Mouse (Mus musculus) ES-E14 (cell line): Measurements from ENCODE around the gene Trappc3. TPM values are rescaled to one million over a fixed set of nuclear protein-coding genes. Genes with fewer than 3 reads are reported as not detected.

Source experiments
- DNase-seq: peaks from one replicate; pipeline ENCODE4 v3.0.0-alpha.2; 2013; ENCODE audit warnings: low read depth, low spot score
- H3K27ac ChIP-seq: 2 replicates; pipeline ENCODE4 v1.5.1; 2012; ENCODE audit warnings: low read depth, mild to moderate bottlenecking, low read length, moderate library complexity, mixed read lengths; ENCODE audit not compliant: poor library complexity, insufficient read depth, severe bottlenecking
- H3K36me3 ChIP-seq: 2 replicates; pipeline ENCODE4 v1.6.1; 2012; ENCODE audit warnings: mild to moderate bottlenecking, low read length, moderate library complexity, mixed read lengths; ENCODE audit not compliant: control insufficient read depth, poor library complexity, insufficient read depth, severe bottlenecking
- H3K4me1 ChIP-seq, 2 experiments: fragments of 150-350 bp in 1 of 2; sonication (generic) in 1 of 2; 2 replicates each; pipeline ENCODE4 v1.6.1; 2012; ENCODE audit warnings: low read length in 2 of 2, mild to moderate bottlenecking in 1 of 2, mixed read lengths in 1 of 2; ENCODE audit not compliant: control insufficient read depth in 2 of 2, insufficient read depth in 2 of 2, poor library complexity in 1 of 2
- H3K4me3 ChIP-seq, 2 experiments: fragments of 150-350 bp in 1 of 2; sonication (generic) in 1 of 2; 2 replicates each; pipeline ENCODE4 v1.5.1; 2012; ENCODE audit warnings: low read length in 2 of 2, low read depth in 1 of 2, mild to moderate bottlenecking in 1 of 2, mixed read lengths in 1 of 2; ENCODE audit not compliant: insufficient read depth in 1 of 2, poor library complexity in 1 of 2, severe bottlenecking in 1 of 2
- H3K9ac ChIP-seq: 2 replicates; pipeline ENCODE4 v1.6.1; 2012; ENCODE audit warnings: low read depth, mild to moderate bottlenecking, low read length, mixed read lengths; ENCODE audit not compliant: poor library complexity, insufficient read depth, severe bottlenecking
- H3K9me3 ChIP-seq: fragments of 150-350 bp; sonication (generic); 2 replicates; pipeline ENCODE4 v1.6.1; 2012; ENCODE audit warnings: low read depth, mild to moderate bottlenecking, low read length; ENCODE audit not compliant: control insufficient read depth, insufficient read depth
- CHD2 ChIP-seq: IDR thresholded peaks from 2 replicates; pipeline ENCODE4 v1.6.1; 2014; ENCODE audit warnings: mild to moderate bottlenecking, low read depth, low read length, inconsistent platforms
- HCFC1 ChIP-seq: IDR thresholded peaks from 2 replicates; pipeline ENCODE4 v1.6.1; 2012; ENCODE audit warnings: low read length, inconsistent platforms, borderline replicate concordance; ENCODE audit not compliant: insufficient read depth
- MAFK ChIP-seq: IDR thresholded peaks from 2 replicates; pipeline ENCODE4 v1.6.1; 2014; ENCODE audit warnings: mild to moderate bottlenecking, low read depth, low read length, inconsistent platforms; ENCODE audit not compliant: insufficient read depth
- ZC3H11A ChIP-seq: IDR thresholded peaks from 2 replicates; pipeline ENCODE4 v1.6.1; 2012; ENCODE audit warnings: low read depth, mild to moderate bottlenecking, inconsistent platforms, low read length, borderline replicate concordance
- ZNF384 ChIP-seq: IDR thresholded peaks from 2 replicates; pipeline ENCODE4 v1.6.1; 2012; ENCODE audit warnings: low read depth, low read length, inconsistent platforms
- in situ Hi-C, 2 experiments: fragments of 600-800 bp; cut with MboI; formaldehyde crosslinking; loops; one replicate each; pipeline ENCODE4 v1.15.1; 2025; ENCODE audit warnings: low sequenced_read_pairs in 2 of 2, inconsistent platforms in 1 of 2; ENCODE audit not compliant: unreplicated experiment in 2 of 2
- total RNA-seq: library from RNA; depleted of rRNA; stranded (reverse); fragments of 300-350 nt; gene quantifications from 2 replicates; pipeline ENCODE4 v1.2.3, GENCODE M21; 2012

The Trappc3 gene
- total RNA-seq, 1 experiment, result 54.8 TPM

DNA sequence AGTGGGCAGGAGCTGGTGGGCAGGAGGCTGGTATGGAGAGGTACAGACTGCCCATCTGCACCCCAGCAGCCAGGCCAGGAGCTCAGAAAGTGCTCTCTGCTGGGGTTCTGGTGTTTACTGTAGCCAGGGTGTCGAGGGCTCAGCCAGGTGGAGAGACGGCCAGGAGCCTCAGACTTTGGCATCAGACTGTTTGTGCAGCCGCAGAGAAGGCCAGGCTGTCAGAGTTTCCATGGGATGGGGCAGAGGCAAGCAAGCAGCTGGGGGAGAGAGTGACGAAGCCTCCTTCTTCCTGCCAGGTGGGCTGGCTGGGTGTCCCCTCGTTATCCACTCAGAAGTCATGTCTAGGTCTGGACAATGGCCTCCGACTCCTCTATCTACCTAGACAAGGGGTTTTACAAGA lies 33.0 kb downstream of the Trappc3 start:
- H3K27ac ChIP-seq, result no peak overlapping the region
- no peak overlapping the region for H3K4me3 ChIP-seq
- no peak for TF ChIP-seq MAFK
- no peak for TF ChIP-seq HCFC1
- no peak for TF ChIP-seq ZC3H11A
- TF ChIP-seq CHD2, result no peak
- TF ChIP-seq ZNF384, result no peak
- H3K9ac ChIP-seq, result no peak overlapping the region
- no peaks in the 10 kb centered on the region for H3K9me3 ChIP-seq
- no peaks in the 10 kb centered on the region for H3K36me3 ChIP-seq
- in situ Hi-C loops, result no loop called here
- no peak for DNase-seq
- peaks cover 0 to 8% of the 10 kb centered on the region in 2 experiments; a peak in 1 of 4 replicates for H3K4me1 ChIP-seq

DNA sequence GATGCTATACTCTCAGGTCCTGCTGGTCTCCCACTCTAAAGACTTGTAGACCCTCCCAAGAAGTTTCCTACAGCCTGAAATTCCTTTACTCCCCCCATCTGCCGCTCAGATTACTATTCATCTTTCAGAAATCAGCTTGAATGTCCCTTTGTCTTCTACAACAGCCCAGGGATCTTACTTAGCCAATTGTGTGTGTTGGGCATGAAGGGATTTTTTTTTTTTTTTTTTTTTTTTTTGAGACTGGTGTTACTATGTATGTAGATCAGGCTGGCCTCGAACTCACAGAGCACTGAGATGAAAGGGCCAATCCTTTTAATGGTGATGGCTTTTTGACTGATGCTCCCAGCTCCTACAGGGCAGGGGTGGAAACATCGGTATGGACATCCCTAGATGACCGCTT lies 33.8 kb downstream of the Trappc3 start:
- no peak overlapping the region for H3K4me3 ChIP-seq
- no peaks in the 10 kb centered on the region for H3K9me3 ChIP-seq
- no peak for DNase-seq
- peaks cover 0 to 11% of the 10 kb centered on the region in 2 experiments; a peak in 1 of 4 replicates for H3K4me1 ChIP-seq
- in situ Hi-C loops, result no loop called here
- no peaks in the 10 kb centered on the region for H3K36me3 ChIP-seq
- no peak for TF ChIP-seq CHD2
- no peak for TF ChIP-seq ZC3H11A
- TF ChIP-seq MAFK, result no peak
- peak; percentile 68 for TF ChIP-seq ZNF384
- TF ChIP-seq HCFC1, result no peak
- H3K27ac ChIP-seq, result no peak overlapping the region
- no peak overlapping the region for H3K9ac ChIP-seq

DNA sequence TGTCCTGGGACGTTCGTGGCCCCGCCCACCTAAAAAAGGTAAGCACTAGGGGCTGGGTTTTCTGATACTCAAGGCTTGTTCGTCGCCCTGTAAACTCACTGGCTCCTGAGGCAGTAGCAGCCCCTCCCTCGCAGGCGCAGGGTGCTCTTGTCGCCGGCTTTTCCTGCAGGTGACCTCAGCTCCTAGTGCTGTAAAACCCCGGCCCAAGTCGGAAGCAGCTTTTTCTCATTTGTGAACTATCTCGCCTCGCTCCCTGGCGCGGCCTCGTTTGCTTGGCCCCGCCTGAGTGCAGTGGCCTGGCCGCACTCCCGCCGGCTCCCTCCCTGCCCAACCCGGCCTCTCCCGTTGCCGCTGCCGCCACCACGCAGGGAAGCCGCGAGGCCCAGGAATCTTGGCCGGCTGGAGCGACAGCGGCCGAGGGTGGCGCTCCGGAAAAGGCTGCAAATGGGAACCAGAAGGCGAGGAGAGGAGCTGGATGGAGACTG lies 34.5 kb downstream of the Trappc3 start:
- peaks cover 0 to 11% of the 10 kb centered on the region in 2 experiments; a peak in 1 of 4 replicates for H3K4me1 ChIP-seq
- DNase-seq, result no peak
- H3K36me3 ChIP-seq, result no peaks in the 10 kb centered on the region
- in situ Hi-C loops, result no loop called here
- peak overlapping the region; percentile 55 for H3K9ac ChIP-seq
- H3K27ac ChIP-seq, result no peak overlapping the region
- no peaks in the 10 kb centered on the region for H3K9me3 ChIP-seq
- no peak for TF ChIP-seq HCFC1
- TF ChIP-seq CHD2, result no peak
- H3K4me3 ChIP-seq, result peak overlapping the region; percentile 46 to 58

DNA sequence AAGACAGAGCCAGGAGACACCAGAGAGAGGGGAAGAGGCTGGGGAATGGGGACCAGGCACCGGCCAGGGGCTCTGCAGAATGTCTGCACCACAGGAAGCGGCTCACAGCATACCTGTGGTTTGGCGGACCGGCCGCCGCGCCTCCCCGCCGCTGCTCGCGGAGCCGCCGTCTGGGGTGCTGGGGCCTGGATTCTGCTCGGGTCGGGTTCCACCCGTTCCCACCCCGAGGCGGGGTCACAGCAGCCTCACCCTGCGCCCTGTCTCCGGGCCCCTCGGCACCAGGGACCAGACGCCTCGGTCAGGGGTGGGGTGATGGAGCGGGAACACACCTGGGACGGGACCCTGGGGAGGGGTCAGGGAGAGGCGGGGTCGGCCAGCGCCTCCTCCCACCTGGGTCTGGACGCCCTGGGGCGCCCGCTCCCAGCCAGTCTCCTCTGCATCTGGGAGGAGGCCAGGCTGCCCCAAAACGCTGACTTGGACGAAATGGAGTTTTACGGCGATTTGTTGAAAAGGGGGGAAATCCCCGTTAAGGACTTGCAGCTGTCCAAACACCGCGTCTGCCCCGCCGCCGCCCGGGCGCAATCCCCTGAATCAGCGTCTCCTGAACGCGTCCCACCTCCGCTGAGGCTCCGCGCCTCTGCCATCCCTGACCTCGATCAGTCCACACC lies 38.9 kb downstream of the Trappc3 start:
- Histone ChIP-seq H3K4me3 (peak overlapping the region; percentile 62 to 64), H3K4me1 (peaks cover 0 to 11% of the 10 kb centered on the region in 2 experiments; a peak in 1 of 4 replicates), H3K9me3 (no peaks in the 10 kb centered on the region), H3K27ac (no peak overlapping the region), H3K36me3 (no peaks in the 10 kb centered on the region), H3K9ac (peak overlapping the region; percentile 2; the same call in 1 of the 2 replicates)
- TF ChIP-seq ZC3H11A (no peak), MAFK (0 out of 2 replicates have a peak, but pooled peaks have one; percentile 27)
- no peak for DNase-seq
- in situ Hi-C loops, result loop anchor here in 1 of 2 experiments (10.0 kb wide), 1 partner anchor 76 kb away; no protein-coding TSS in a partner anchor
